Mouse (Mus musculus) MEL (cell line): ENCODE measurements around the gene Sel1l. TPM values are rescaled to one million over a fixed set of nuclear protein-coding genes. Genes with fewer than 3 reads are reported as not detected.

Experiments
- DNase-seq: peaks from one replicate; pipeline ENCODE4 v3.0.0; 2011; ENCODE audit warnings: low read depth, low spot score
- H3K27ac ChIP-seq: 2 replicates; pipeline ENCODE4 v1.5.1; 2012; ENCODE audit warnings: low read depth, mild to moderate bottlenecking, control low read depth, low read length, moderate library complexity; ENCODE audit not compliant: control insufficient read depth
- H3K27me3 ChIP-seq, 2 experiments: fragments of 150-350 bp in 1 of 2; sonication (generic) in 1 of 2; 2 replicates each; pipeline ENCODE4 v1.6.1; 2012; ENCODE audit warnings: low read length in 2 of 2, mild to moderate bottlenecking in 2 of 2, improper control_type of control experiment in 1 of 2, moderate library complexity in 1 of 2; ENCODE audit not compliant: insufficient read depth in 2 of 2, control insufficient read depth in 1 of 2
- H3K36me3 ChIP-seq, 2 experiments: 2 replicates each; pipeline ENCODE4 v1.6.1; 2012 to 2014; ENCODE audit warnings: low read length in 2 of 2, improper control_type of control experiment in 1 of 2, inconsistent platforms in 1 of 2, mild to moderate bottlenecking in 1 of 2; ENCODE audit not compliant: insufficient read depth in 2 of 2, control insufficient read depth in 1 of 2
- H3K4me1 ChIP-seq, 2 experiments: fragments of 150-350 bp in 1 of 2; sonication (generic) in 1 of 2; 2 replicates each; pipeline ENCODE4 v1.6.1; 2012; ENCODE audit warnings: low read length in 2 of 2, improper control_type of control experiment in 1 of 2, mild to moderate bottlenecking in 1 of 2; ENCODE audit not compliant: insufficient read depth in 2 of 2, control insufficient read depth in 1 of 2
- H3K4me3 ChIP-seq, 2 experiments: fragments of 150-350 bp in 1 of 2; sonication (generic) in 1 of 2; 2 replicates each; pipeline ENCODE4 v1.5.1; 2012; ENCODE audit warnings: low read depth in 2 of 2, low read length in 2 of 2, mild to moderate bottlenecking in 2 of 2, moderate library complexity in 2 of 2, control low read depth in 1 of 2, improper control_type of control experiment in 1 of 2; ENCODE audit not compliant: control insufficient read depth in 1 of 2, insufficient read depth in 1 of 2
- H3K79me2 ChIP-seq: 2 replicates; pipeline ENCODE4 v1.6.1; 2012; ENCODE audit warnings: mild to moderate bottlenecking, low read length, moderate library complexity; ENCODE audit not compliant: control insufficient read depth, poor library complexity, insufficient read depth
- H3K9ac ChIP-seq: 2 replicates; pipeline ENCODE4 v1.6.1; 2012; ENCODE audit warnings: low read depth, mild to moderate bottlenecking, control low read depth, low read length, moderate library complexity; ENCODE audit not compliant: control insufficient read depth, poor library complexity, severe bottlenecking
- H3K9me3 ChIP-seq: fragments of 150-350 bp; sonication (generic); replicated peaks from 2 replicates; pipeline ENCODE4 v1.6.1; 2012; ENCODE audit warnings: mild to moderate bottlenecking, low read length, improper control_type of control experiment, moderate library complexity; ENCODE audit not compliant: insufficient read depth
- BHLHE40 ChIP-seq: IDR thresholded peaks from 2 replicates; pipeline ENCODE4 v1.6.1; 2012; ENCODE audit warnings: low read depth, mild to moderate bottlenecking, inconsistent platforms, low read length, improper control_type of control experiment, borderline replicate concordance
- CHD1 ChIP-seq: IDR thresholded peaks from 2 replicates; pipeline ENCODE4 v1.6.1; 2012; ENCODE audit warnings: low read depth, mild to moderate bottlenecking, inconsistent platforms, low read length, improper control_type of control experiment
- CTCF ChIP-seq, 3 experiments: IDR thresholded peaks in 2 of 3; conservative IDR thresholded peaks in 1 of 3; 2 replicates each; pipeline ENCODE4 v1.5.1; 2011 to 2012; ENCODE audit warnings: low read length in 3 of 3, low read depth in 2 of 3, mild to moderate bottlenecking in 2 of 3, improper control_type of control experiment in 1 of 3, inconsistent platforms in 1 of 3, mixed read lengths in 1 of 3, moderate library complexity in 1 of 3; ENCODE audit not compliant: control insufficient read depth in 1 of 3, insufficient read depth in 1 of 3, poor library complexity in 1 of 3, severe bottlenecking in 1 of 3
- ELF1 ChIP-seq: IDR thresholded peaks from 2 replicates; pipeline ENCODE4 v1.6.1; 2014; ENCODE audit warnings: low read depth, mild to moderate bottlenecking, inconsistent platforms, low read length, improper control_type of control experiment, moderate library complexity
- ETS1 ChIP-seq: IDR thresholded peaks from 2 replicates; pipeline ENCODE4 v1.6.1; 2012; ENCODE audit warnings: low read depth, mild to moderate bottlenecking, inconsistent platforms, low read length, improper control_type of control experiment, moderate library complexity
- JUND ChIP-seq: IDR thresholded peaks from 2 replicates; pipeline ENCODE4 v1.6.1; 2011; ENCODE audit warnings: low read depth, mild to moderate bottlenecking, improper control_type of control experiment, low read length
- KAT2A ChIP-seq: conservative IDR thresholded peaks from 2 replicates; pipeline ENCODE4 v1.6.1; 2012; ENCODE audit warnings: low read depth, low read length, improper control_type of control experiment, inconsistent platforms
- MAZ ChIP-seq: IDR thresholded peaks from 2 replicates; pipeline ENCODE4 v1.6.1; 2012; ENCODE audit warnings: low read depth, mild to moderate bottlenecking, inconsistent platforms, low read length, improper control_type of control experiment
- MXI1 ChIP-seq: IDR thresholded peaks from 2 replicates; pipeline ENCODE4 v1.6.1; 2011; ENCODE audit warnings: mild to moderate bottlenecking, low read depth, low read length, improper control_type of control experiment
- MYB ChIP-seq: IDR thresholded peaks from 2 replicates; pipeline ENCODE4 v1.6.1; 2011; ENCODE audit warnings: mild to moderate bottlenecking, low read depth, low read length, improper control_type of control experiment
- MYC ChIP-seq: IDR thresholded peaks from 2 replicates; pipeline ENCODE4 v1.6.1; 2011; ENCODE audit warnings: low read depth, mild to moderate bottlenecking, low read length, improper control_type of control experiment, moderate library complexity
- NELFE ChIP-seq: IDR thresholded peaks from 2 replicates; pipeline ENCODE4 v1.6.1; 2011; ENCODE audit warnings: low read depth, low read length, improper control_type of control experiment
- NRF1 ChIP-seq: IDR thresholded peaks from 2 replicates; pipeline ENCODE4 v1.6.1; 2014; ENCODE audit warnings: low read depth, mild to moderate bottlenecking, inconsistent platforms, low read length, improper control_type of control experiment, moderate library complexity; ENCODE audit not compliant: poor library complexity, insufficient read depth, severe bottlenecking
- POLR2A ChIP-seq, 2 experiments: IDR thresholded peaks; 2 replicates each; pipeline ENCODE4 v1.6.1; 2011 to 2012; ENCODE audit warnings: low read length in 2 of 2, mild to moderate bottlenecking in 2 of 2, control low read depth in 1 of 2, improper control_type of control experiment in 1 of 2, low read depth in 1 of 2, moderate library complexity in 1 of 2; ENCODE audit not compliant: control insufficient read depth in 1 of 2, insufficient read depth in 1 of 2, poor library complexity in 1 of 2
- POLR2AphosphoS2 ChIP-seq: IDR thresholded peaks from 2 replicates; pipeline ENCODE4 v1.6.1; 2011; ENCODE audit warnings: low read length, improper control_type of control experiment
- RAD21 ChIP-seq: IDR thresholded peaks from 2 replicates; pipeline ENCODE4 v1.6.1; 2011; ENCODE audit warnings: mild to moderate bottlenecking, low read depth, low read length, improper control_type of control experiment
- SIN3A ChIP-seq: IDR thresholded peaks from 2 replicates; pipeline ENCODE4 v1.6.1; 2012; ENCODE audit warnings: low read length, improper control_type of control experiment, inconsistent platforms
- TBP ChIP-seq: IDR thresholded peaks from 2 replicates; pipeline ENCODE4 v1.8.0; 2011; ENCODE audit warnings: low read depth, low read length, improper control_type of control experiment
- UBTF ChIP-seq: IDR thresholded peaks from 2 replicates; pipeline ENCODE4 v1.6.1; 2012; ENCODE audit warnings: low read depth, mild to moderate bottlenecking, inconsistent platforms, low read length, improper control_type of control experiment, moderate library complexity, borderline replicate concordance; ENCODE audit not compliant: insufficient read depth
- ZC3H11A ChIP-seq: IDR thresholded peaks from 2 replicates; pipeline ENCODE4 v1.6.1; 2012; ENCODE audit warnings: low read depth, mild to moderate bottlenecking, inconsistent platforms, low read length, improper control_type of control experiment
- ZKSCAN1 ChIP-seq: IDR thresholded peaks from 2 replicates; pipeline ENCODE4 v1.6.1; 2012; ENCODE audit warnings: low read depth, mild to moderate bottlenecking, inconsistent platforms, low read length, improper control_type of control experiment, moderate library complexity
- polyA plus RNA-seq, 2 experiments: library from polyadenylated mRNA; stranded (reverse) in 1 of 2; unstranded in 1 of 2; fragments of >175 nt in 1 of 2; fragments of >200 nt in 1 of 2; gene quantifications; 2 replicates each; pipeline versions ENCODE4 v1.2.1 to v1.2.4; 2012; ENCODE audit warnings: low replicate concordance in 2 of 2, low read depth in 1 of 2; ENCODE audit not compliant: insufficient read length in 2 of 2, insufficient read depth in 1 of 2, missing spikeins in 1 of 2
- total RNA-seq: library from RNA; depleted of rRNA; stranded (reverse); fragments of 300-350 nt; gene quantifications from 2 replicates; pipeline ENCODE4 v1.2.3, GENCODE M21; 2012

Sel1l gene
- total and polyA plus RNA-seq, 3 experiments = 32.0 to 299 (median 35.6) TPM

DNA sequence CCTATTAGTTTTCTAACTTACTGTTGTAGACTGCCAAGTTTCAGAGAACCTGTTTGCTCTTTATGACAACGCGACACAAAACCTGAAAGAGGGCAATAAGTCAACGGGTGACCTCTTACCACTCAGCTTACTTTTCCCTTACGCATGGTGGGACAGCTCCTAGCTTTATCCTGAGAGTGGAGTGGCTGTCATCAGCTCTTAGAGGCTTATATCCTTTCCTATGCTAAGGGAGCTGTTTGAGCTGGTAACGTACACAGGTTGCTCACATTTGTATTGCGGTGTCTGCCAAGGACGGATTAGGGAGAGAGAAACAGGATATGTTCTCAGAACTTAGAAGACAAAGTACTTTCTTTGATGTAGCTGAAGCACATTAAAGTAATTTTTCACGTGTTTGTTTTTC is 5.4 kb upstream of the Sel1l start:
- Histone ChIP-seq H3K36me3 (peaks cover 0 to 2% of the 10 kb centered on the region in 2 experiments; a peak in 1 of 4 replicates), H3K79me2 (no peaks in the 10 kb centered on the region), H3K9ac (no peak overlapping the region), H3K27me3 (peaks cover 0 to 3% of the 10 kb centered on the region in 2 experiments; a peak in 1 of 4 replicates), H3K4me3 (no peak overlapping the region), H3K9me3 (no peaks in the 10 kb centered on the region), H3K27ac (no peak overlapping the region), H3K4me1 (no peaks in the 10 kb centered on the region)
- no peak for TF ChIP-seq SIN3A
- no peak for DNase-seq

DNA sequence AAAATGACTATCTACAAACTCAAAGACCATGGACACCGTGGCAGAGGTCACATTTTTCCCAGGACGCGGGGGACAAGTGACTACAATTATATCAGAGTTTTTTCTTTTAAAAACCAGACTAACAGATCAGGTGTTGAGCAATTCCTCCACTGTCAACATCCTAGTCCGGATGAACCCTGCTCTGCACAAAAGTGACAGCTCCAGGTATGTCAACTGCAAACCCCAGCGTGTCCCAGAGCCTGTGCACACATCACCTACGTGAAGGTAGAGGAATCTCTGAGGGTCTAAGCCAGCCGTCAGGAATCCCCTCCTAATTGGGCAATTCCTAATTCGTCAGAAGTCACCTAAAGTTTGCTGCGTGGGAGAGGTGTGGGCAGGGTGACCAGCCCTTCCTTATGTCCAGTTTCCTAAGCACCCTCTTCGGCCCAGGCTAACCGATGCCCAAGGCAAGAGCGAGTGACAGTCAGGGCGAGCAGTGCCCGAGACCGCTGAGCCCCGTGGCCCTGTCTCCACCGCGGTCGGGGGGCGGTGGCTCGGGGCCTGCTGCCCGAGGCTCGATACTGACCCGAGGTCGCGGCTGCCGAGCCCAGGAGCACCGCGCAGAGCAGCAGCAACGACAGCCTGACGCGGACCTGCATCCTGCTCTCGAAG is 438 bp downstream of the Sel1l start:
- no peaks in the 10 kb centered on the region for H3K27me3 ChIP-seq
- peak; percentile 37; the same call in 1 of the 2 replicates for TF ChIP-seq UBTF
- no peak for TF ChIP-seq RAD21
- TF ChIP-seq SIN3A = peak; percentile 48; the same call in 1 of the 2 replicates
- TF ChIP-seq JUND = no peak
- peak in 1 of 2 experiments; percentile 93; a peak in 1 of 4 replicates for TF ChIP-seq POLR2A (IDR thresholded peaks at IDR 0.05; ENCODE audit: control insufficient read depth in 1 of 2, insufficient read depth in 1 of 2, low read depth in 1 of 2, low read length in 2 of 2, poor library complexity in 1 of 2)
- 0 out of 2 replicates have a peak, but pooled peaks have one; percentile 63 for TF ChIP-seq CHD1
- peak; percentile 42; the same call in 1 of the 2 replicates for TF ChIP-seq MXI1
- no peak for DNase-seq

DNA sequence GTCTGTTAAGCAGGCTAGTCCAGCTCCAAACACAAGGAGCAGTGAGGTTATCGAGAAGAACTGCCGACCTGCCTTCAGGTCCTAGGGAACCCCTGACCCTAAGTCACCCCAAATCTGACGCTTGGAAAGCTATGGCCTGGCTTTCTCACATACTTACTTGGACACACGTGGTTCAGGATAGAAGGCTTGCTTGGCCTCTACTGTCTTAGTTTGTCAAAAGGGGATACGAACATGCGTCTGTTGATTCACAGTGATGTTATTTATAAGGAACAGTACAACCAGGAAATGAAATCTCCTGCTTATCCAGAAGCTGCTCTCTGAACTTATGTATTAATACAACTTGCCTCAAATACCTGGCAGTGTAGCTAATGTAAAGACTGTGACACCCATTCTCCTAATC is 2.9 kb downstream of the Sel1l start:
- Histone ChIP-seq H3K36me3 (peaks cover 4 to 20% of the 10 kb centered on the region in 2 experiments; a peak in 3 of 4 replicates), H3K27me3 (no peaks in the 10 kb centered on the region), H3K27ac (peak overlapping the region; percentile 49; the same call in 1 of the 2 replicates), H3K9me3 (no peaks in the 10 kb centered on the region), H3K4me1 (peaks cover 7 to 11% of the 10 kb centered on the region in 2 experiments; a peak in 3 of 4 replicates), H3K79me2 (peaks cover 14% of the 10 kb centered on the region), H3K4me3 (no peak overlapping the region), H3K9ac (no peak overlapping the region; the same call in 1 of the 2 replicates)
- DNase-seq = no peak
- TF ChIP-seq CHD1 (no peak), ZKSCAN1 (no peak), NRF1 (no peak), BHLHE40 (no peak), MYB (no peak), ZC3H11A (no peak), ELF1 (no peak), NELFE (no peak), POLR2AphosphoS2 (no peak), JUND (no peak), TBP (no peak), MAZ (no peak), MXI1 (no peak), POLR2A (IDR thresholded peaks at IDR 0.05; ENCODE audit: control insufficient read depth in 1 of 2, insufficient read depth in 1 of 2, low read depth in 1 of 2, low read length in 2 of 2, poor library complexity in 1 of 2) (no peak), CTCF (IDR thresholded peaks at IDR 0.05 in 2 of 3, conservative IDR thresholded peaks at IDR 0.05 in 1 of 3; ENCODE audit: control insufficient read depth in 1 of 3, insufficient read depth in 1 of 3, low read depth in 2 of 3, low read length in 3 of 3, poor library complexity in 1 of 3, severe bottlenecking in 1 of 3) (no peak), ETS1 (no peak), MYC (no peak), KAT2A (no peak)

More for the DNA sequence above, 438 bp downstream of the Sel1l start:
- peaks cover 7 to 11% of the 10 kb centered on the region in 2 experiments; a peak in 3 of 4 replicates for H3K4me1 ChIP-seq
- no peaks in the 10 kb centered on the region for H3K9me3 ChIP-seq
- peak overlapping the region; percentile 67 to 96 for H3K4me3 ChIP-seq
- peaks cover 2 to 20% of the 10 kb centered on the region in 2 experiments; a peak in 3 of 4 replicates for H3K36me3 ChIP-seq
- H3K79me2 ChIP-seq = peaks cover 14% of the 10 kb centered on the region
- H3K9ac ChIP-seq = peak overlapping the region; percentile 69
- H3K27ac ChIP-seq = no peak overlapping the region
